In the genomic region with DNA sequence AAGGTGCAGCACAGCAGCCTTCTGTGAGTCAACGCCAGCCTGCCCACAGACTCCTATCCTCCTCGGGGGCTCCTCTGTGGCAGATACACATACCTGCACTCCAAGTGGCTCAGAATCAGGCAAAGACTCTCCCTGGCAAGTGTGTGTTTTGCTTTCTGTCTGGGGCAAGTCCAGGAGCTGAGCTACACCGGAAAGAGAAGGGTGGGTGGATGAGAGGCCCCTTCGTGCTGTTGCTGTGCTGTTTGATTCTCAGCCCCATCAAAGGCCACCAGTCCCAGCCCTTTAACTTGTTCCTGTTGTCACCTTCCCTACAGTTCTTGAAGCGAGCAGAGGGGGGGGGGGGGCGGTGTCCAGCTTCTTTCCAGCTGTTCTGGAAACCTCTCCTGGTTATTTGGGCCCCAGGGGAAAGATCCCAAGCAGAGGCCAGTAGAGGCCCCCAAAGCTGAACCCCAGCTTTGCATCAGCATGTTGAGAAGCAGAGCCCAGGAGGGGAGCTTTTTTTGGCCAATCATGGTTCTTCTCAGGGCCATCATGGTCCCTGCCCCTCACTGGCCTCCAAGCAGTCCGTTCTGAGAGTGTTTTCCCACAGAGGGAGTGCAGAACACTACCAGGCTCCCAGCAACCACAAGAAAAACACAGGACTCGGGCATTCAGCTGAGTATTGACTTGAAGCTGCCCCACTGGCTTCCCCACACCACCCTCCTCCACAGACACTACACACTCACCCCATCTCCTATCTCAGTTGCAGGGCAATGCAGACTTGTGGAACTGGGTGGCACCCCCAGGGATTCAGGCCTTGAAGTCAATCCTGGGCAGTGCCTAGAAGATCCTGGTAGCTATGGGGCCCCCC, we compare ENCODE assay signal across 8 mouse cellular contexts. TPM values are rescaled to one million over a fixed set of nuclear protein-coding genes. Genes with fewer than 3 reads are reported as not detected.
A peak's percentile ranks its signal among the peaks of the same experiment; 100 is the strongest.
DNase-seq lines count a peak whose midpoint lies in the region; ATAC-seq and TF ChIP-seq lines count a peak whose summit lies in the region.

No protein-coding gene starts in this region.

- no peak for TF ChIP-seq POLR2A in cortical plate, adult 2 months (IDR thresholded peaks at IDR 0.05; ENCODE audit: extremely low read depth, insufficient read depth, low read length)

- 22% methylated on average over 8 of the region's 8 CpGs for WGBS in lung, embryonic 15.5 days
- WGBS in intestine, embryonic 15.5 days, result 38% methylated on average over 8 of the region's 8 CpGs
- WGBS in stomach, postnatal 0 days, result 20% methylated on average over 8 of the region's 8 CpGs

- H3K9ac ChIP-seq in lung, embryonic 15.5 days, result peak overlapping the region; percentile 22
- peak overlapping the region; percentile 46 for H3K9ac ChIP-seq in intestine, embryonic 15.5 days
- H3K9ac ChIP-seq in stomach, postnatal 0 days (ENCODE audit: low read length), result peak overlapping the region; percentile 62

- H3K9me3 ChIP-seq in lung, embryonic 15.5 days, result no peaks in the 10 kb centered on the region
- H3K9me3 ChIP-seq in intestine, embryonic 15.5 days, result no peaks in the 10 kb centered on the region
- no peaks in the 10 kb centered on the region for H3K9me3 ChIP-seq in stomach, postnatal 0 days (ENCODE audit: control insufficient read depth, low read length)

- H3K27ac ChIP-seq in lung, embryonic 15.5 days, result no peak overlapping the region
- no peak overlapping the region for H3K27ac ChIP-seq in cortical plate, adult 2 months (ENCODE audit: insufficient read depth, low read length)
- peak overlapping the region; percentile 57 for H3K27ac ChIP-seq in intestine, embryonic 15.5 days
- peak overlapping the region; percentile 69 for H3K27ac ChIP-seq in stomach, postnatal 0 days (replicated peaks)

- ATAC-seq in lung, embryonic 15.5 days (ENCODE audit: borderline replicate concordance, extremely low read depth, low FRiP score, low TSS enrichment), result no peak
- ATAC-seq in intestine, embryonic 15.5 days, result 0 out of 2 replicates have a peak, but pooled peaks have one; percentile 0
- no peak for ATAC-seq in stomach, postnatal 0 days (ENCODE audit: low FRiP score, low TSS enrichment)

- TF ChIP-seq CTCF in cortical plate, adult 2 months (IDR thresholded peaks at IDR 0.05; ENCODE audit: extremely low read depth, insufficient read depth, low read length), result no peak
- no peak for TF ChIP-seq CTCF in stomach, postnatal 0 days (IDR thresholded peaks at IDR 0.05; ENCODE audit: low read depth)

- no peak for TF ChIP-seq EP300 in stomach, postnatal 0 days (optimal IDR thresholded peaks at IDR 0.05)

- no peaks in the 10 kb centered on the region for H3K36me3 ChIP-seq in lung, embryonic 15.5 days
- no peaks in the 10 kb centered on the region for H3K36me3 ChIP-seq in intestine, embryonic 15.5 days
- no peaks in the 10 kb centered on the region for H3K36me3 ChIP-seq in stomach, postnatal 0 days (ENCODE audit: control insufficient read depth, insufficient read depth, low read length)

- H3K27me3 ChIP-seq in lung, embryonic 15.5 days, result no peaks in the 10 kb centered on the region
- no peaks in the 10 kb centered on the region for H3K27me3 ChIP-seq in intestine, embryonic 15.5 days (replicated peaks)
- H3K27me3 ChIP-seq in stomach, postnatal 0 days (ENCODE audit: control insufficient read depth, insufficient read depth, low read length), result no peaks in the 10 kb centered on the region

- H3K4me1 ChIP-seq in lung, embryonic 15.5 days, result peaks cover 26% of the 10 kb centered on the region
- no peaks in the 10 kb centered on the region for H3K4me1 ChIP-seq in cortical plate, adult 2 months (ENCODE audit: control insufficient read depth, insufficient read depth, low read length)
- peaks cover 26% of the 10 kb centered on the region for H3K4me1 ChIP-seq in intestine, embryonic 15.5 days (replicated peaks)
- peaks cover 4% of the 10 kb centered on the region; the same call in 1 of the 2 replicates for H3K4me1 ChIP-seq in stomach, postnatal 0 days (replicated peaks; ENCODE audit: control insufficient read depth, insufficient read depth)

- H3K4me2 ChIP-seq in lung, embryonic 15.5 days, result peak overlapping the region; percentile 49
- peak overlapping the region; percentile 74 for H3K4me2 ChIP-seq in intestine, embryonic 15.5 days (replicated peaks)
- peak overlapping the region; percentile 64 for H3K4me2 ChIP-seq in stomach, postnatal 0 days (replicated peaks; ENCODE audit: low read depth)

- peak overlapping the region; percentile 40 for H3K4me3 ChIP-seq in lung, embryonic 15.5 days
- H3K4me3 ChIP-seq in cortical plate, adult 2 months (ENCODE audit: insufficient read depth, low read length), result peak overlapping the region; percentile 21; the same call in 1 of the 2 replicates
- peak overlapping the region; percentile 41 for H3K4me3 ChIP-seq in intestine, embryonic 15.5 days (replicated peaks)
- peak overlapping the region; percentile 48 for H3K4me3 ChIP-seq in stomach, postnatal 0 days (ENCODE audit: low read depth, low read length)

- no peak for DNase-seq in lung, postnatal 36 days
- no peak for DNase-seq in stomach, postnatal 0 days (ENCODE audit: low spot score)
- DNase-seq in layer of hippocampus, postnatal 14 days (ENCODE audit: low spot score in 2 of 2), result no peak
- DNase-seq in embryo, embryonic 11 days, result no peak
- no peak for DNase-seq in cerebellum, postnatal 25 days

RNA-seq across cellular contexts. Expression of a gene that starts 0.6 kb away (rescaled TPM):
- 2.9 and 4.0 TPM in 2 replicates for polyA plus RNA-seq in lung, embryonic 15.5 days (2015; fragmentation: Nextera tagmentation; extraction: Ambion mirVana)
- polyA plus RNA-seq in cortical plate, adult 2 months (2012; rRNA removed), result 1.7 and 1.9 TPM in 2 replicates
- polyA plus RNA-seq in intestine, embryonic 15.5 days (2015; fragmentation: Nextera tagmentation; extraction: Ambion mirVana), result 7.3 and 9.6 TPM in 2 replicates
- 4.5 and 5.7 TPM in 2 replicates for polyA plus RNA-seq in stomach, postnatal 0 days (2015; fragmentation: Nextera tagmentation; extraction: Ambion mirVana)
- 1 to 10 TPM; 3.0 to 3.9 TPM for total RNA-seq in layer of hippocampus, postnatal 14 days (2021)

RNA-seq across cellular contexts. Expression of a gene that starts 33.8 kb away (rescaled TPM):
- 4.2 and 6.5 TPM in 2 replicates for polyA plus RNA-seq in lung, embryonic 15.5 days (2015; fragmentation: Nextera tagmentation; extraction: Ambion mirVana)
- 14.7 TPM in 2 replicates for polyA plus RNA-seq in cortical plate, adult 2 months (2012; rRNA removed)
- polyA plus RNA-seq in intestine, embryonic 15.5 days (2015; fragmentation: Nextera tagmentation; extraction: Ambion mirVana), result 2.8 and 3.1 TPM in 2 replicates
- 7.9 and 8.6 TPM in 2 replicates for polyA plus RNA-seq in stomach, postnatal 0 days (2015; fragmentation: Nextera tagmentation; extraction: Ambion mirVana)
- total RNA-seq in layer of hippocampus, postnatal 14 days (2021), result 10 to 100 TPM; 20.4 to 22.8 TPM

Comparison
In these comparisons a context has a peak if more than half of its experiments do, and no peak if none do; other contexts are left out.
1. H3K27ac ChIP-seq: peak in intestine, embryonic 15.5 days (single experiment) and stomach, postnatal 0 days (single experiment); none in lung, embryonic 15.5 days (single experiment) and cortical plate, adult 2 months (single experiment).
2. Peak in every context shown above with its lines, with median percentiles within 50 percentile points of each other: H3K4me2 ChIP-seq, H3K4me3 ChIP-seq and H3K9ac ChIP-seq.